Mouse (Mus musculus): ENCODE data around the gene Trem3. TPM values are rescaled to one million over a fixed set of nuclear protein-coding genes. Genes with fewer than 3 reads are reported as not detected.
A peak's percentile ranks its signal among the peaks of the same experiment; 100 is the strongest.

Trem3 gene
- polyA plus RNA-seq, 1 experiment: not detected

DNA sequence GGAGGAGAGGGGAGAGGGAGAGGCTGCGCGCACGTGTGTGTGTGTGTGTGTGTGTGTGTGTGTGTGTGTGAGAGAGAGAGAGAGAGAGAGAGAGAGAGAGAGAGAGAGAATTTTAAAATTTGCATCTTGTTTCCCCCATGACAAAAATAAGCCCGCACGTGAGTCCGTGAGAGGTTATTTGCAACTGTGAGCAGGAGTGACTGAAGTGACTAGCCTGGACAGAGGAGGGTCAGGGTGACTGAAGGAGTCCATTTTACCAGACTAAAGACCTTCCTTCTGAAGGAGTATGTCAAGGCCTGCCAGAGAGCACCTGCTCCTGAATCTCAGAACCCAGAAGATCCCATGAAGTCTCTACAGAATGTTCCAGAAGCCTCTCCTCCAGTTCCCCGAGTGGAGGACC, 52.2 kb downstream of the Trem3 start:
- Histone ChIP-seq H3K4me3 (ENCODE audit: low read depth, low read length) (no peak overlapping the region), H3K4me1 (ENCODE audit: control insufficient read depth, insufficient read depth, low read length) (peaks cover 7% of the 10 kb centered on the region), H3K9me3 (replicated peaks; ENCODE audit: control insufficient read depth, insufficient read depth, low read length, poor library complexity, severe bottlenecking) (no peaks in the 10 kb centered on the region), H3K36me3 (ENCODE audit: control insufficient read depth, insufficient read depth, low read length, poor library complexity, severe bottlenecking) (no peaks in the 10 kb centered on the region), H3K27me3 (ENCODE audit: control insufficient read depth, insufficient read depth, low read length, poor library complexity, severe bottlenecking) (no peaks in the 10 kb centered on the region), H3K9ac (ENCODE audit: low read depth, poor library complexity, severe bottlenecking) (no peak overlapping the region), H3K27ac (ENCODE audit: insufficient read depth, low read length) (peak overlapping the region; percentile 26)
- no peak for TF ChIP-seq CTCF (IDR thresholded peaks at IDR 0.05; ENCODE audit: low read depth, low read length)

DNA sequence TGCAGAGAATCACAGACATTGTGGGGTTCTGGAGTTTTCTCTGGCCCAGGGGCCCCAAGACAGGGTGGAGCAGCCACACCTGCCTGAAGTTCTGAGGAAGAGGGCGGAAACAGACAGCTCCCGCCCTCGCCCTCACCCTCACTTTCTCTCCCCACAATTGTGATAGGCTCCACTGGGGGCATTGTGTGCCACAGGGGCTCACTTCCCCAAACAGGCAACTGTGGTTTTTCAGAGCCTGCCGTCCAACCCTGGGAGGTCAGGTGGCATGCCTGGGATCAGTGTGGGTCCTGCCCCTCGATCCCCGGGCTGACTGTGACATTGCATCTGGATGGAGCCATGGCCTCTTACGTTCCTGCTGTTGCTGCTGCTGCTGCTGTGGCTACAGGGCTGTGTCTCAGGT, 52.6 kb downstream of the Trem3 start:
- TF ChIP-seq EP300 (IDR thresholded peaks at IDR 0.05; ENCODE audit: insufficient read depth, low read depth, low read length) (0 out of 2 replicates have a peak, but pooled peaks have one; percentile 9), CTCF (IDR thresholded peaks at IDR 0.05; ENCODE audit: low read depth, low read length) (no peak), POLR2A (IDR thresholded peaks at IDR 0.05; ENCODE audit: insufficient read depth, low read length) (no peak)

DNA sequence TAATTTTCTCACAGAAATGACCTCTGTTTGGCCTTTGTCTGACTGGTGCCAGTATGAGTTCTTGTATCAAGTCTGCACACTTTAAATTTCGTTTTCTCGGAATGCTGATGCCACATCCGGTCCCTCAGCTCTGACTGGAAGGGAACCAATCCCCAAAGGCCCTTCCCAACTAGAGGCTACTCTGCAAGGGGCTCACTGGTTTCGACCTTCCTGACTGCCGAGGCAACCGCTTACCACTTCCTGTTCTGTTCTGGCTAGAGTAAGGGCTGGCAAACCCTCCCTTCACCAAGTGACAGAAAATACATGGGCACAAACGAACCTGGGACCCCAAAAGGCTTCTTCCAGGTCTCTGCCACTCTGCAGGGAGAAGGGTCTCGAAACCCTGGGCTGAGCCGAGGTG, 53.3 kb downstream of the Trem3 start:
- TF ChIP-seq EP300 (IDR thresholded peaks at IDR 0.05; ENCODE audit: insufficient read depth, low read depth, low read length) (no peak), POLR2A (IDR thresholded peaks at IDR 0.05; ENCODE audit: insufficient read depth, low read length) (no peak), CTCF (IDR thresholded peaks at IDR 0.05; ENCODE audit: low read depth, low read length) (no peak)
- Histone ChIP-seq H3K27me3 (ENCODE audit: control insufficient read depth, insufficient read depth, low read length, poor library complexity, severe bottlenecking) (no peaks in the 10 kb centered on the region), H3K4me1 (ENCODE audit: control insufficient read depth, insufficient read depth, low read length) (peaks cover 7% of the 10 kb centered on the region), H3K27ac (ENCODE audit: insufficient read depth, low read length) (no peak overlapping the region), H3K4me3 (ENCODE audit: low read depth, low read length) (no peak overlapping the region), H3K9ac (ENCODE audit: low read depth, poor library complexity, severe bottlenecking) (no peak overlapping the region), H3K9me3 (replicated peaks; ENCODE audit: control insufficient read depth, insufficient read depth, low read length, poor library complexity, severe bottlenecking) (no peaks in the 10 kb centered on the region), H3K36me3 (ENCODE audit: control insufficient read depth, insufficient read depth, low read length, poor library complexity, severe bottlenecking) (no peaks in the 10 kb centered on the region)

More for the DNA sequence above, 52.6 kb downstream of the Trem3 start:
- no peaks in the 10 kb centered on the region for H3K9me3 ChIP-seq (replicated peaks; ENCODE audit: control insufficient read depth, insufficient read depth, low read length, poor library complexity, severe bottlenecking)
- no peak overlapping the region for H3K4me3 ChIP-seq (ENCODE audit: low read depth, low read length)
- H3K27ac ChIP-seq (ENCODE audit: insufficient read depth, low read length): peak overlapping the region; percentile 26; the same call in 1 of the 2 replicates
- no peaks in the 10 kb centered on the region for H3K36me3 ChIP-seq (ENCODE audit: control insufficient read depth, insufficient read depth, low read length, poor library complexity, severe bottlenecking)
- peaks cover 7% of the 10 kb centered on the region for H3K4me1 ChIP-seq (ENCODE audit: control insufficient read depth, insufficient read depth, low read length)
- H3K9ac ChIP-seq (ENCODE audit: low read depth, poor library complexity, severe bottlenecking): no peak overlapping the region
- H3K27me3 ChIP-seq (ENCODE audit: control insufficient read depth, insufficient read depth, low read length, poor library complexity, severe bottlenecking): no peaks in the 10 kb centered on the region

DNA sequence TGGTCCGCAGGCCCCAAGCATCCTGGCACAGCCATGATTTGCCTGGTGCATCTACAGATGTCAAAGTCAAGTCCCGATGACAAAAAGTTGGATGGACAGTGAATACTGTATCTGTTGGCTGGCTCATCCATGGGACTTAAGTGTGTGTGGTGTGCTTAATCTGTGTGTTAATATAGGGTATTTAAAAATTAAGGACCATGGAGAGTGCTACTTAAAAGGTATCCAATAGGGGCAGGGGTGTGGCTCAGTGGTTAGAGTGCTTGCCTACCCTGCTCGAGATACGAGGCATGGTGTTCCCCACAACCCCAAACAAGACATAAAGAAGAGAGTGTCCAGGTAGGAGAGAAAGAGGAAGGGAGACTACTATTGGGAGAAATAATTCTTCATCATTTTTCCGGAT, 54.2 kb downstream of the Trem3 start:
- Histone ChIP-seq H3K9ac (ENCODE audit: low read depth, poor library complexity, severe bottlenecking) (no peak overlapping the region), H3K36me3 (ENCODE audit: control insufficient read depth, insufficient read depth, low read length, poor library complexity, severe bottlenecking) (no peaks in the 10 kb centered on the region), H3K9me3 (replicated peaks; ENCODE audit: control insufficient read depth, insufficient read depth, low read length, poor library complexity, severe bottlenecking) (no peaks in the 10 kb centered on the region), H3K4me3 (ENCODE audit: low read depth, low read length) (no peak overlapping the region), H3K27me3 (ENCODE audit: control insufficient read depth, insufficient read depth, low read length, poor library complexity, severe bottlenecking) (no peaks in the 10 kb centered on the region), H3K4me1 (ENCODE audit: control insufficient read depth, insufficient read depth, low read length) (peaks cover 7% of the 10 kb centered on the region), H3K27ac (ENCODE audit: insufficient read depth, low read length) (no peak overlapping the region)
- TF ChIP-seq CTCF (IDR thresholded peaks at IDR 0.05; ENCODE audit: low read depth, low read length) (no peak), POLR2A (IDR thresholded peaks at IDR 0.05; ENCODE audit: insufficient read depth, low read length) (no peak), EP300 (IDR thresholded peaks at IDR 0.05; ENCODE audit: insufficient read depth, low read depth, low read length) (no peak)

Other genes with a start within 250 kb of the Trem3 start
- not detected in 2 replicates for gene 1700122O11Rik, start 209.5 kb upstream of the Trem3 start, polyA plus RNA-seq (2011; ENCODE audit: insufficient read depth, insufficient read length, low read depth, missing spikeins)
- gene 1700067P10Rik, start 158.5 kb upstream of the Trem3 start, polyA plus RNA-seq (2011; ENCODE audit: insufficient read depth, insufficient read length, low read depth, missing spikeins): not detected in 2 replicates
- gene 9830107B12Rik, start 101.5 kb upstream of the Trem3 start, polyA plus RNA-seq (2011; ENCODE audit: insufficient read depth, insufficient read length, low read depth, missing spikeins): not detected in 2 replicates
- gene A530064D06Rik, start 80.5 kb upstream of the Trem3 start, polyA plus RNA-seq (2011; ENCODE audit: insufficient read depth, insufficient read length, low read depth, missing spikeins): 0.15 TPM in 1 of 2 replicates, not detected in the other
- gene Trem1, start 15.0 kb upstream of the Trem3 start, polyA plus RNA-seq (2011; ENCODE audit: insufficient read depth, insufficient read length, low read depth, missing spikeins): not detected in 2 replicates
- gene Treml4, start 16.5 kb downstream of the Trem3 start, polyA plus RNA-seq (2011; ENCODE audit: insufficient read depth, insufficient read length, low read depth, missing spikeins): not detected in 2 replicates
- 0.70 and 0.79 TPM in 2 replicates for gene Treml2, start 51.7 kb downstream of the Trem3 start, polyA plus RNA-seq (2011; ENCODE audit: insufficient read depth, insufficient read length, low read depth, missing spikeins)
- gene B430306N03Rik, start 68.4 kb downstream of the Trem3 start, polyA plus RNA-seq (2011; ENCODE audit: insufficient read depth, insufficient read length, low read depth, missing spikeins): not detected in 2 replicates
- gene Trem2, start 98.6 kb downstream of the Trem3 start, polyA plus RNA-seq (2011; ENCODE audit: insufficient read depth, insufficient read length, low read depth, missing spikeins): not detected in 2 replicates
- gene Treml1, start 112.1 kb downstream of the Trem3 start, polyA plus RNA-seq (2011; ENCODE audit: insufficient read depth, insufficient read length, low read depth, missing spikeins): not detected in 2 replicates
- gene Nfya, start 162.1 kb downstream of the Trem3 start, polyA plus RNA-seq (2011; ENCODE audit: insufficient read depth, insufficient read length, low read depth, missing spikeins): 47.2 and 60.1 TPM in 2 replicates
- 76.1 and 87.3 TPM in 2 replicates for gene Oard1, start 162.2 kb downstream of the Trem3 start, polyA plus RNA-seq (2011; ENCODE audit: insufficient read depth, insufficient read length, low read depth, missing spikeins)
- 4.7 and 5.8 TPM in 2 replicates for gene Apobec2, start 185.2 kb downstream of the Trem3 start, polyA plus RNA-seq (2011; ENCODE audit: insufficient read depth, insufficient read length, low read depth, missing spikeins)
- gene Tspo2, start 203.7 kb downstream of the Trem3 start, polyA plus RNA-seq (2011; ENCODE audit: insufficient read depth, insufficient read length, low read depth, missing spikeins): 1.5 and 2.6 TPM in 2 replicates
- gene Unc5cl, start 207.1 kb downstream of the Trem3 start, polyA plus RNA-seq (2011; ENCODE audit: insufficient read depth, insufficient read length, low read depth, missing spikeins): 0.90 and 1.4 TPM in 2 replicates

Measured in ES-Bruce4 (cell line).